Mouse (Mus musculus) G1E (cell line): ENCODE results near the gene Degs1.

ENCODE experiments used
- CTCF ChIP-seq: IDR thresholded peaks from 2 replicates; pipeline ENCODE4 v1.5.1; 2012; ENCODE audit warnings: low read depth, low read length, inconsistent platforms, mixed read lengths
- GATA1 ChIP-seq: IDR thresholded peaks from 2 replicates; pipeline ENCODE4 v1.6.1; 2012; ENCODE audit warnings: borderline replicate concordance, low read length, inconsistent platforms, mixed read lengths
- POLR2AphosphoS5 ChIP-seq: IDR thresholded peaks from 2 replicates; pipeline ENCODE4 v1.6.1; 2012; ENCODE audit warnings: low read depth, low read length, inconsistent platforms; ENCODE audit not compliant: insufficient replicate concordance
- TAL1 ChIP-seq: conservative IDR thresholded peaks from 2 replicates; pipeline ENCODE4 v1.6.1; 2012; ENCODE audit warnings: low read depth, low read length, inconsistent platforms, mixed read lengths

- TF ChIP-seq TAL1, result no peak
- TF ChIP-seq POLR2AphosphoS5, result no peak
- TF ChIP-seq GATA1, result no peak
- no peak for TF ChIP-seq CTCF
Observed at GRCm38 (mm10) chr1:182310316-182310715, 27.7 kb upstream of the Degs1 start.
